Mouse (Mus musculus): ENCODE measurements around the gene Bahcc1.
A peak's percentile ranks its signal among the peaks of the same experiment; 100 is the strongest.

Gene Bahcc1

DNA sequence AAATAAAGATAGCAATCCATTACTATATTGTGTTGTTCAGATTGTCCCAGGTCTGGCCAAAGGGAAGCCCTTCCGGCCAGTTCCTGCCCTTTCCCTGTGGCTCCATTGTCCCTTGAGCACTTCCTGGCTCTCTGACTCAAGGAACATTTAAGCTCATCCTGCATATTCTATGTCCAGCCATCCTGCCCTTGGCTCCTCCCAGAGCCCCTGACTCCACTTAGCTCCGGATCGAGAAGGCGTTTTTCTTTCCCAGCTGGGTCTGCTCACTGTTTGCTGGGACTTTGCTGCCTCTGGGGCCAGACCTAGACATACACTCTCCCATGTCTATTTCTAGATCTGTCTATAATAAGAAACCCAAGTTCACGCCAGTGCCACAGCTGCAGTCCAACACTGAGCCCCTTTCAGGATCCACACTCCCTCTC lies 26.1 kb upstream of the Bahcc1 start:
- DNase-seq (ENCODE audit: low spot score): peak; percentile 46

DNA sequence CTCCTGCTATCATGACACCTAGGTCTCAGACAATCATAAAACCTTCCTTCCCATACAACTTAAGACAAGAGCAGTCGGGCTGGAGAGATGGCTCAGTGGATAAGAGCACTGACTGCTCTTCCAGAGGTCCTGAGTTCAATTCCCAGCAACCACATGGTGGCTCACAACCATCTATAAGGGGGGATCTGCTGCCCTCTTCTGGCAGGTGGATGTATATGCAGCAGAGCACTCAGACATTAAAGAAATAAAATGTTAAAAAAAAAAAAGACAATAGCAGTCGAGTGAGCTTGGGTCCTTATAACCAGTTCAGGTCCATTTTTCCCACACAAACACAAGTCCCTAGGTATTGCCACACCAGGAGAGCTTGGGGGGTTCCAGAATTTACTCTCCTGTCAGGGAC lies 23.9 kb upstream of the Bahcc1 start:
- no peak for DNase-seq (ENCODE audit: low spot score)

GRCm38 (mm10) chr11:120209462-120209861 lies 23.3 kb upstream of the Bahcc1 start:
- no peak for DNase-seq (ENCODE audit: low spot score)

GRCm38 (mm10) chr11:120215726-120216241 lies 17.0 kb upstream of the Bahcc1 start:
- DNase-seq (ENCODE audit: low spot score): no peak

DNA sequence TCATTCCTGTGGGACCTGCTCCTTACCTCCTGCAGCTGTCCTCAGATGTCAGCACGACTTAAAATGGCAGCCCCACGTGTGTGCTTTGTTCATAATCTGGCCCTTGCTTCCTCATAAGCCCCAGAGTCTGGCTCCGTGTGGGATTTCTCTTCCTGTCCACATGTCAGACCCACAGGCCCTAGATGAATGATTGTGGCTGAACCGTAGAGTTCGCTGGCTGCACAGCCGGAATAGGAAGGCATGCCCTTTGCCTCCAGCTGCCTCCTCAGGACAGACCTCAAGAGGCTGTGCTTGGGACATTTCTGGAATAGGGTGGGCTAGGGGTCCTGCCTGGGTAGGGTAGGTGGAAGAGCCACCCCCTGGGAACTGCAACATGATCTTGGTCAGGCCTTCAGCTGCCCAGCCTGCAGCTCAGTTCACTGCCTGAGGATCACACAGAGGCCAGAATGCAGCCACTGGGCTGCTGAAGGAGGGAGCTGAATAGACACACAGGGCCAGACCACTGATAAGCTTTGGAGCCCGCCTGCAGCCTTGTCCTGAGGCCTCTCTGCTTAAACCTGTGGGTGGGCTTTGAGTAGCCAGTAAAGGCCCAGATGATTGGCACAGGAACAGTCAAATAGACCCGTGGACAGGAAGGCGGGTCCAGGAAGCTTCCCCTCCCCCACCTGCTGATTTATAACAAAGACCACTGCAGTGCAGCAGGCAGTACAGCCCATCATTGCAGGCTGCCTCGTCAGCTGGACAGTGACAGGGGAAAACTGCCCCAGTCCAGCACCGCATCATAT lies 16.0 kb upstream of the Bahcc1 start:
- DNase-seq (ENCODE audit: low spot score): no peak

GRCm38 (mm10) chr11:120218176-120218856 lies 14.4 kb upstream of the Bahcc1 start:
- no peak for DNase-seq (ENCODE audit: low spot score)

DNA sequence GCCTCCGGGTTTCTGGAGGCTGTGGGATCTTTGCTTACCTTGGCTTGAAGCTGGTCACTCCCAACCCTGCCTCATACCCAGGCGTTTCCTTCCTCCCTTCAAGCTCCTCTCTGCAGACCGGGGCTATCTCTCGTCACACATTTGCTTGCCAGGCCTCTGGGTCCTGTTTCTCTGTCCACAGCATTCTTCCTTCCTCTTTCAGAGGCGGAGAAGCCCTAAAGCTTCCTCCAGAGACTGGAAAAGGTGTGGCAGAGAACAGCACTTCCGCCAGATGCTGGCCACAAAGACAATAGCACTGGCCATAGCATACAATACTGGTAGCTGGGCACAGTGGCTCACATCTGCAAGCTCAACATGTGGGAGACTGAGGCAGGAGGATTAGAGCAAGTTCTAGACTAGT lies 13.8 kb upstream of the Bahcc1 start:
- DNase-seq (ENCODE audit: low spot score): no peak

DNA sequence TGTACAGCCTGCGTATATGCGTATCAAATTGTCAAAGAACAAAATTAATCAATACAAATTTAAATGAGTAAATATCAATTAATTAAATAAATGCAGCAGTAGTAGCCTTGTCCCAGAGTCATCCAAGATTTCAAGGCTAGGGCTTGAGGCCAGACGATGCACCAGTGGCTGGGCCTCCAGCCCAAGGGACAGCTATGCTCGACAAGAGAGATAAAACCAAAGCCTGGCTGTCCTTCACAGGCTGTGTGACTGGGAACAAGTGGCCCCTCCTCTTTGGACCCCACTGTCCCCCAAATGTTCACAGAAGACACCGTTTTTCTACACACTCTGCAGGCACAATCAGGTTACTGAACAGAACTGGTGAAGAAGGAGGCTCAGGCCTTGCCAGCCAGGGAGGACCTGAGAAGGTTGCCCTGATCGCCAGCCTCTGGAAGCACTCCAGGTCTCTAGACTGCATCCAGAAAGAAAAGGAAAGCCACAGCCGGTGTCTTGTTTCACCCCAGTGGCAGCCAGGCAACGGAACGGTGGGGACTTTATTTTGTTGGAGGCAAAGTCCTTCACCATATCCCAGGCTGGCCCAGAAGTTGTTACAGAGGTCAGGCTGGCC lies 12.7 kb upstream of the Bahcc1 start:
- DNase-seq (ENCODE audit: low spot score): peak; percentile 54

DNA sequence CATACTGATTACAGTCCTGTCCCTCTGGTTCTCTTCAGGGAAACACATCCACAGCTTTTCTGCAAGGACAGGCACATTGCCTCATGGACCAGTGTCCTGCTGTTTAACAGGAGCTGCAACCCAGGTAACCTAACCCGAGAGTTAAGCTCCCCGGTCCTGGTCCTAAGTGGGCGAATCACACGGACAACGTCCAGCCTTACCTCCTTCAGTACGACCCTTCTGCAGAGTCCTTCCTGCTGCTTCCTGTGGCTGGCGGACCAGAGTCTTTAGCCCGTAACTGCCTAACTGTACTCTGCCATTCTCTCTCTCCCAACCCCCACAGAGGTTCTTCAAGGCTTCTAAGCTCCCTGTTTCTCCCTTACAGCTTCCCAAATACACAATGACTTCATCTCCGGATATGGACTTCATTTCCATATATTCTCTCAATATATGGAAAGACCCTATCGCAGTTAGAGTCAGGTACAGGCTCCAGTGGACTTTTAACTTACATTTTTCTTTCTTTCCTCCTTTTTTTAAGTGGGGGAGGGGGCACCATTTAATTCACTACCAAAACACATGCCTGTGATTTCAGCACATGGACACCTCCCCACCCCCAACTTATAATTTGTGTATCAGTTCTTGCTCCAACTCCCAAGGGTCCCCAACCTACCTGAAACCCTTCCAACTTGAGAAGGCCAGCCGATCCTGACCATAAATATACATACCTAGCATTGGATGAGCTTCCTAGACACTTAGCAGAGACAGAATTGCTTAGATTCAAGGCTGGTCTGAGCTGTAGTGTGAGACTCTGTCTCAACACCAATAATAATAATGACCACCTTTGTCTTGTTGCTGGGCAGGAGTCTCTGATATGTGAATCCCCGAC lies 11.6 kb upstream of the Bahcc1 start:
- DNase-seq (ENCODE audit: low spot score): no peak

DNA sequence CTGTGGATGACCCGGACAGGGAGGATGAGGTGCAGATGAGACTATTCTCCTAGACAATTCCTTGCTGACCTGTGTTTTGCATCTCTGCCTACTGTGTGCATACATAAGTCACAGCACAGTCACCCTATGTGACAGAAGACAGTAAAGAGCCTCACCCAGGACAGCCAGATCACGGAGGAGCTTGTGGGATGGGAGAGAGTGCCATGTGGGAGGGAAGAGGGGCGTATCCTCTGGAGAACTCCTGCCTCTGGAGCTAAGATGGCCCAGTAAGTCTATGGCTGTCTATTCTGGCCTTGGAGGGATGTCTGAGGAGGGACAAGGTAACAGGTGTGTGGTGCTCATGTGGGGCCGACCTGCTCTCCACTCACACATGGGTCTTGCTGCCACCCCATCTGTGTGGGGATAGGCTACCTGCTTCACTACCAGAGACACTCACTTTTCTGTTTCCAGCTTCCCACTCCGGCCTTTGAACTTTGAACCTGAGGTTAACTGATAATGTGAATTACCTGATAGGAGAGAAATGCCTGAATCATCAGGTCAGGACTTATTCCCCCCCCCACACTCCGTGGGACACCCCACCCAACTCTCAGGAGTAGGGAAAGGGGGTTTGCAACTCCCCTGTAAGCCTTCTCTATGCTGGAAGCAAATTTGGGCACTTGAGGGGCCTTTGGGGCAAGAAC lies 10.2 kb upstream of the Bahcc1 start:
- DNase-seq (ENCODE audit: low spot score): no peak

DNA sequence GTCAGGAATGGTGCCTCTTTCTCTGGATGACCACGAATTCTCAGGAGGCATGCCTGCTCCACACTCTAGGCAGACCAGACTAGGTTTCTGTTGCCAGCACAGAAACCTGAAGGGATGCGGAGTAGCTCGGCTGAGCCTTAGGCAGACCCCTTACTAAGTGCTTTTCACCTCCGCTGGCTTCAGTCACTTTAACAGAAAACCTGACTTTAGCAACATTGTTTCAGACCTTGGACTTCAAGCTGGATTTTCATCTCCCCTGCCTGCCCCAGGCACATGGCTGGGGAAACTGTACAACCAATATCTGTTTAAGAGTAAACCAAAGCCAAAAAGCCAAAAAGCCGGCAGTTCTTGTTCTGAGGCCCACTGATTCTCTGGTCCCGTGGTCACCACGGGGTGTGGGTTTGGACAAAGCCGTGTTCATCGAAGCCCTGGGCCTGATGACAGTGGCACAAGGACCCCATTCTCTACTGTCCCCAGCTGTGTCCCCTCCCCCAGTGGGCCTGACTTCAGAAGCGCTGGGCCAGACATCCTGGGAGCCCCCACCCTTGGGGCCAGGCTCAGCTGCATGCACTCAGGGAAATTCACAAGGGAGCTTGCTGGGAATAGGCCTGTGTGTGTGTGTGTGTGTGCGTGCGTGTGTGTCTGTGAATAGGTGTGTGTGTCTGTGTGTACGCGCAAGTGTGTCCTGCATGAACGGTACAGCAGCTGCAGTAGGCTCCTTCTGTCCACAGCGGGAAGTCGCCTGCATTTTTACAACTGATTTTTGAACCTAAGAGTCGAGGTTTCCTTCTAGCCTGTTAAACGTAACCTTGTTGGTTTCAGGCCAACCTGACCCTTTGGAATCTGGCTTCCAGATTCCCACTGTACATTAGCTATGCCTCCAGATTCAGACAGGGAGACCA lies 8.9 kb upstream of the Bahcc1 start:
- DNase-seq (ENCODE audit: low spot score): peak; percentile 27

GRCm38 (mm10) chr11:120224488-120225255 lies 8.1 kb upstream of the Bahcc1 start:
- DNase-seq (ENCODE audit: low spot score): peak; percentile 36

- no peak for DNase-seq (ENCODE audit: low spot score)
These were observed 7.2 kb upstream of the Bahcc1 start for GRCm38 (mm10) chr11:120225256-120226195.

DNA sequence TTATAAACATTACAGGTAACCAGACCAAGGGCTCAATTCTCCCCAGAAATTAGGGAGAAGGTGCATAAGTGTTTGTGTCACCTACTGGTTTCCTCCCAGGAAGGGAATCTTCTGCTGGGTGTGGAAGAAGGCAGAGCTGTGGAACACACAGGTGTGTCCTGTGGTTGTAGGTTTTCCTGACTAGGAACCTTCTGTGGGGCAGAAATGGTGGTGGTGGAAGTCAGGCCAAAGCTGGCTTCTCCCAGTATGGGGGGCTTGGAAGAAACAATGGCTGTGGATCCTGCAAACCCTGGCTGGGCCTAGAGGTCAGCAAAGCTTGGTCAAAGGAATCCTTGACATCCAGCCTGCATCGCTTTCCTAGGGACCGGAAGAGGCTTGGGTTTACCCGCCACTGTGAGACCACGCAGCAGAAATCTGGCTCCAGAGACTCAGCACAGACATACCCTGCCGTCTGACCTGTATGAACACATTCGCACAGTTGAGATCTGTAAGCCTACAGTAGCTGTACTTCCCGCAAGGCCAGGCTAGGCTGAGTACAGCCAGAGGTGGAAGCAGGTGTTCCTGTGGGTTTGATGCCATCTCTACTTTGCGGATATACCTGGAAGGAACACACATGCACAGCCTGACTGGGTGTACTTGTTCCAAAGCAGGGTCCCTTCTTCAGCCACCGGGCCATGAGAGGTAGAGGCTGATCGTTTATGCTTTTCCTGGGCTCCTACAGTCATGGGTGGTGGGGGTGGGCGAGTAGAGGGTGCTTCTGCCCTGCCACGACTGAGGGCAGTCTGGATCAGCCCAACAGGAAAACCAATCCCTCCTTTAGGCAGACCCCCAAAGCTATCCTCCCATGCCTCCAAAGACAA lies 6.1 kb upstream of the Bahcc1 start:
- no peak for DNase-seq (ENCODE audit: low spot score)

DNA sequence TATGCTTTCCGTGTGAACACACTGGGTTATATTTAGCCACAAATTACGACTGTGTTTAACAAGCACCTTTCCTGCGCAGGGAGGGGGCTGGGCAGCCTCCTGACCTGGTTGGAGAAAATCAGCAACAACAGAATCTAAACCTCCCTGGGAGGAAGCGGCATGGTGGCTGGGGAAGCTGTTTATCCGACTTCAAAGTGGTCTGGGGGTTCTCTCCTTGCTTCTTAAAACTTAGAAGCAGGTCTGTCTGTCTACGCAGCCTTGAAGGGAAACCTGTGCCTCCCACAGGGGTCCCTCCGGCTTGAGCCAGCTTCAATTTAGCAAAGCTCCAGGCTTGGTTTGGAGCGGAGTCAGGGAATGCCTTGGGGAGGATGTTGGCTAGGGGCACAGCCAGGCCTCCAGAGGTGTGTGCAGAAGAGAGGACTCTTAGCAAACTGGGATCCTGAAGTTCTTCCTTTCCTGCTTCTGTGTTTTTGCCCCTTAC lies 5.1 kb upstream of the Bahcc1 start:
- no peak for DNase-seq (ENCODE audit: low spot score)

- DNase-seq (ENCODE audit: low spot score): no peak
These were observed 4.4 kb upstream of the Bahcc1 start for GRCm38 (mm10) chr11:120228116-120228890.

All from MN1 (cell line).